Mouse (Mus musculus) v-Abl transformed pro-B cells (cell line): ENCODE measurements around the gene Ccdc78.

Source experiments
- in situ Hi-C, 2 experiments: fragments of 400-800 bp; cut with MboI; formaldehyde crosslinking; loops; one replicate each; pipeline ENCODE4 v1.15.1; 2025; ENCODE audit not compliant: unreplicated experiment in 2 of 2

Gene Ccdc78

GRCm38 (mm10) chr17:25830806-25831431, 44.5 kb downstream of the Ccdc78 start:
- in situ Hi-C loops: no loop called here

GRCm38 (mm10) chr17:25831451-25832281, 45.3 kb downstream of the Ccdc78 start:
- in situ Hi-C loops: no loop called here

GRCm38 (mm10) chr17:25832436-25833290, 46.3 kb downstream of the Ccdc78 start:
- in situ Hi-C loops: no loop called here

- in situ Hi-C loops: no loop called here
Measured at GRCm38 (mm10) chr17:25833291-25833663, 46.9 kb downstream of the Ccdc78 start, which contains the start of gene Stub1. TSS of gene Stub1 (minus strand) at chr17:25833404.

GRCm38 (mm10) chr17:25833961-25834594, 47.7 kb downstream of the Ccdc78 start:
- in situ Hi-C loops: no loop called here

GRCm38 (mm10) chr17:25834595-25835222, 48.3 kb downstream of the Ccdc78 start:
- in situ Hi-C loops: loop anchor here in 1 of 2 experiments (5.0 kb wide), 1 partner anchor 38 kb away; no protein-coding TSS in a partner anchor

GRCm38 (mm10) chr17:25835301-25835700, 48.9 kb downstream of the Ccdc78 start:
- in situ Hi-C loops: loop anchor here in 1 of 2 experiments (5.0 kb wide), 1 partner anchor 37 kb away; no protein-coding TSS in a partner anchor

- in situ Hi-C loops: loop anchor here in 1 of 2 experiments (5.0 kb wide), 1 partner anchor 36 kb away; no protein-coding TSS in a partner anchor
Measured at GRCm38 (mm10) chr17:25835816-25836215, 49.4 kb downstream of the Ccdc78 start.

GRCm38 (mm10) chr17:25836397-25837075, 50.2 kb downstream of the Ccdc78 start:
- in situ Hi-C loops: loop anchor here in 1 of 2 experiments (5.0 kb wide), 1 partner anchor 36 kb away; no protein-coding TSS in a partner anchor

- in situ Hi-C loops: loop anchor here in 1 of 2 experiments (5.0 kb wide), 1 partner anchor 35 kb away; no protein-coding TSS in a partner anchor
Measured at GRCm38 (mm10) chr17:25837076-25837410, 50.7 kb downstream of the Ccdc78 start, which contains the start of gene Rhbdl1. TSS of gene Rhbdl1 (minus strand) at chr17:25837295.

GRCm38 (mm10) chr17:25837533-25837932, 51.2 kb downstream of the Ccdc78 start:
- in situ Hi-C loops: loop anchor here in 1 of 2 experiments (5.0 kb wide), 1 partner anchor 35 kb away; no protein-coding TSS in a partner anchor

GRCm38 (mm10) chr17:25838904-25839303, 52.5 kb downstream of the Ccdc78 start:
- in situ Hi-C loops: loop anchor here in 1 of 2 experiments (5.0 kb wide), 1 partner anchor 33 kb away; no protein-coding TSS in a partner anchor

- in situ Hi-C loops: loop anchor here in 1 of 2 experiments (5.0 kb wide), 1 partner anchor 33 kb away; no protein-coding TSS in a partner anchor
Measured at GRCm38 (mm10) chr17:25839455-25840235, 53.3 kb downstream of the Ccdc78 start.
